Mouse (Mus musculus) cerebellum, adult 2 months (tissue): ENCODE results near the gene Kpnb1.
A peak's percentile ranks its signal among the peaks of the same experiment; 100 is the strongest.

Experiments
- CTCF ChIP-seq: fragments of 200-500 bp; IDR thresholded peaks from 2 replicates; pipeline ENCODE4 v1.5.1; 2011; ENCODE audit warnings: low read depth, mild to moderate bottlenecking, control low read depth, low read length, moderate library complexity, borderline replicate concordance; ENCODE audit not compliant: insufficient read depth
- POLR2A ChIP-seq: fragments of 200-500 bp; IDR thresholded peaks from 2 replicates; pipeline ENCODE4 v1.6.1; 2011; ENCODE audit warnings: low read length, control low read depth, borderline replicate concordance; ENCODE audit not compliant: insufficient read depth

DNA sequence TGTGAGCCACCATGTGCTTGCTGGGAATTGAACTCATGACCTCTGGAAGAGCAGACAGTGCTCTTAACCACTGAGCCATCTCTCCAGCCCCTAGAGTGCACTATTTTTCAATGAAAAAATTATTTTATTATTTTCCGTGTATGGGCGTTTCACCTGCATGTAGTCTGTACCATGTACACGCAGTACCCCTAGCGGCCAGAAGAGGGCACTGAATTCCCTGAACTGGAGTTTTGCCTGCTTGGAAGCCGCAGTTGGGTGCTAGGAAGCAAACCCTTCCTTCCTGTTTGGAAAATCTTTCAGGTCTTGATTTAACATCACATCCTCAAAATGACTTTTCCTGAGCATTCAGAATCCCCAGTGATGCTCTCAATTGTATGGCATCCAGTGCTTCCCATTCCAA lies 10.9 kb upstream of the Kpnb1 start:
- TF ChIP-seq POLR2A (no peak), CTCF (peak; percentile 65; the same call in 1 of the 2 replicates)
